Mouse (Mus musculus) spleen, adult 18-20 months (tissue): Measurements from ENCODE around the gene Zmiz1.

Source experiments
- DNase-seq, 2 experiments: peaks; one replicate each; pipeline ENCODE4 v3.0.0; 2022; ENCODE audit warnings: mixed read lengths in 2 of 2

Gene Zmiz1

DNA sequence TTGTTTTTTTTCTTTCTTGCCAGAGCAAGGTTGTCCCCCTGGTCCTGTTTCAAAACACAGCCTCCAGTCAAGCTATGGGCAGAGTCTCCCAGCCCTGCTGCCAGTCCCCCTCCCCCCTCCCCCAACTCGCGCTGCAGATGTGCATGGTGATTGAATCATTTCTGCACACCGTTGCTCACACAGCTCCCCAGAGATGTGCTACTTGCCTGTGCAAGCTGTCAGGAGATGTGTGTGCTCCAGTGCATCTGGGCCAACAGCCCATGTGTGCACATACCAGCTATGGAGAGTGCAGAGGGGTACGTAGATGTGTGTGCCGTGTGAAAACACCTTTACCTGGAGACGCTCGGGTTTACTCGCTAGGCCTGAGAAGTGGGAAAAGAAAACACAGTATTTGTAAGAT is 105.6 kb downstream of the Zmiz1 start:
- DNase-seq = no peak

DNA sequence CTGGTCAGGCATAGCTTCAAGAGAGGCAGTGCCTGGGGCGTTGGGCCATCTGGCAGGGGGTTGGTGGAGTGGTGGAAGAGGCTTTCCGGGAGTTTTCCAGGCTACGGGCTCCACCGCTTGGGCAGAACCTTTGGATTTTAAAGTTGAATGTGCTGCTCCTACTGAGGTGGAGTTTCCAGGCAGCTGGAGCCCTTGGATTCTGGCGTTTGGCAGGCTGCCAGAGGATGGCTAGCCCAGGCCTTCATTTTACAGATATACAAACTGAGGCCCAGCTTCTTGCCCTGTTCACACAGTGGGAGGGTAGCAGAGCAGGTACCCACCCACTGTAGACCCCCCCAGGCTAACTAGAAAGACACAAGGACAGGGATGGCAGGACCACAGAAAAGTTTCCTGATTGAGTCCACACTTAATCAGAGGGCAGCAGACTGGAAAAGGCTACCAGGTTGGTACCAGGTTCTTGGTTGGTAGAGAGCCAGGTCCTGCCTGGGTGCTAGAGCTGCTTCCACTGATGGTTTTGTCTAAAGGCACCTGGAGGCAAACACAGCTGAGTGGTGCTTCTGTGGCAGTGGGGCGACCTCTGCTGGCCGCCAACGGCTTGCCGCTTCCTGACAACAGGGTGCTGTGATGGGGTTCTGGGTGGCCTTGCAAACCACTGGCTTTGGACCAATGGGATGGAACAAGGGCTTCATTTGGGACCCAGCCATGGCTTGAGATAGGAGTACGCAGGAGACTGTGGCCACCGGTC is 106.5 kb downstream of the Zmiz1 start:
- DNase-seq = peak; percentile 74 to 88

- DNase-seq = peak; percentile 59 to 76
Measured at GRCm38 (mm10) chr14:25567245-25567644, 108.3 kb downstream of the Zmiz1 start.

GRCm38 (mm10) chr14:25567837-25568236 is 108.9 kb downstream of the Zmiz1 start:
- DNase-seq = no peak

DNA sequence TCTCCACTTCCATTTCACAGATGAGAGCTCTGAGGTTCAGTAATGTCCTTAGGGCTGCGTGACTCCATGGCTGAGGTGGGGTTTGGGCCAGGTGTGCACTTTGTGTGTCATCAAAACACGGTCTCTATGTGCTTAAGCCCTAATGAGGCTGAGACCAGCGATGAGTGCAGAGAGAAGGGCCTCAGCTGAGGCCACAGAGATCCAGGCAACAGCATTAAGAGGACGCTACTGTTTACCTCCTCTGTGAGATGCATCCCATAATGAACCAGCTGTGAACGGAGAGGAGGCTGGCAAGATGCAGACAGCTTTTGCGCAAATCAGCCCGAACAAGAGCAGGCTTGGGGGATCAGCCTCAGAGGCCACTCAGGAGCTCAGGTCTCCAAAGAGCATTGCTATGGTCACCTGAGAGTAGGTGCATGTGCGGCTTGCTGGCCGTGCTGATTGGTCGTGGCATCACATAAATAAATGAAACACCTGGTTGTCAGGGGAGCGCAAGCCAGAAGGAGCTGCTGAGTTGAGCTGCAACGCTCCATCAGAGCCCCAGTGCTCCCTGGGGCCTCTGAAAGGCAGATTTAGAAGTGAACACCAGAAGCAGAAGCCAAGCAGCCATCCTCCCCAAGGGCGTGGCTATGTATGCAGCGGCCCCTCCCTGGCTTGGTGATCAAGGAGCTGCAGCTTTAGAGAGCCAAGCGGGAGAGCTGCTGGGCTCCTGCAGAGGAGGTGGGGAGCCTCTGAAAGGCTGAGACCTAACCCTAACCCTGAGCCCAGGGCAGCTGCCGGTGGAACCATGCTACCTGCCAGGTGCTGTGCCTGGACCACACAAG is 115.3 kb downstream of the Zmiz1 start:
- no peak for DNase-seq

GRCm38 (mm10) chr14:25576642-25577041 is 117.7 kb downstream of the Zmiz1 start:
- DNase-seq = no peak

DNA sequence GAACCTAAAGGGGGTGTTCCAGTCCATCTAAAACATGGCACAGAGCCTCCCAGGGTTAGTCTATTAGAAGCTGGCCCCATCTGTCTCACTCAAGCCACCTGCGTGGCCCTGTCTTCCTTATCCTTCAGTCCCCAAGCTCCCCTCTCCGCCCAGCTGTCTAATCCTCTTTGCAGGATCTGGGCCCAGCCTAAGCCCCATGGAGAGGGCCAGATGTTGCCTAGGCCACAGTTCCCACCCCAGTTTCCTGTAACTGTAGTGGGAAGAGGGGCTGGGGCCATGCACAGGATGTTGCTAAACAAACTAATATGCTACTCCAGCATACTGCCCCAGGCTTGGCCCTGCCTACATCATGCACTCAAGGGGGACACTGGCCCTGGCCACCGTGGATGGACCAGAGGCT is 118.4 kb downstream of the Zmiz1 start:
- DNase-seq = no peak

DNA sequence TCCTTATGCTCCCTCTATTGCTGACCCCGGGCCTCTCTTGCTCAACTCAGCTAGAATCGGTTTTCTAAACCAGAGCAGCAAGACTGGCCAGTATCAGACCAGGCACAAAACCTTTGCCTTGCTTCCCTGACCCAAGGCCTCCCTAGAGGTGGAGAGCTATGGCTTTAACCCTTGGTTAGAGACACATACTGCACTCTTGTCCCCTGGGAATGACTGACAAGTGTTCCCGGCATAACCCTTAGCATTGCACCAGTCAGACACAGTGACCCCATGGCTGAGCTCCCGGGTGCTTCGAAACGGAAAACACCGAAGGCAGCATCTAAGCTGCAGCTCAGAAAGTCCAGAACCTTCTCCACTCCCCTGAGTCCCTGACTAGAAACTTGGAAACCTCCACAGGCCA is 120.6 kb downstream of the Zmiz1 start:
- DNase-seq = no peak

GRCm38 (mm10) chr14:25580397-25580796 is 121.4 kb downstream of the Zmiz1 start:
- no peak for DNase-seq

- no peak for DNase-seq
Measured at GRCm38 (mm10) chr14:25582603-25583002, 123.6 kb downstream of the Zmiz1 start.

- DNase-seq = no peak
Measured at GRCm38 (mm10) chr14:25583899-25584298, 124.9 kb downstream of the Zmiz1 start.

DNA sequence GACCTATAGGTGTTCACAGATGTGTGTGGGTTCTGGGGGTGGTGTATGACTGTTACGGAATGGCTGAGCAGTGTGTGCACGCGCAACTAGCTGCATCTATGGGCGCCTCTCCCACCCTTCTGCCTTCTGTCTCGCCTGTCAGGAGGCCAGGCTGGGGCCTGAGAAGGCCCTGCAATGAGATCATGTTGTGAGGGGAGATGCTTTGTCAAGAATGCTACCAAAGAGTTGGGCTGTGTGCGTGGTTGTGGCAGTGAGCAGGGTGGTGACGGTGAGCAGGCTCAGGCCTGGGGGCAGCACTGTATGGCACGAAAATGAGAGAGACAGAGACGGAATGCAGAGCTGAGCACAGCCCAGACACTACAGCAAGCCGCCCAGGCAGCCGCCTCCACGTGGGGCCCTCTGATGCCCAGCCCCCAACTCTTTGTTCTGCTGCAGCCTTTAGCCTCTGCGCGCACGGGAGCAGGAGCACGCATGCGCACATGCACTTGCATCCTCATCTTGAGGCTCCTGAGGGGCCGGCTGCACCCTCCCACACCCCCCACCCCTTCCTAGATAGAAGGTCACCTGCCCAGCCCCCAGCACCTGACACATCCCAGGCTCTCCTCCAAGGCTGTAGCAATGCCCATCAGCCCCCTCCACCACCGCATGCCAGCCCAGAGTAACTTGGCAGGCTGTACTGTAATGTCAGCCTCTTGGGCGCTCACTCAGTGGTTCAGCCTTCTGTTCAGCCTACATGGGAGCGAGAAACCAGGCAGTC is 126.7 kb downstream of the Zmiz1 start:
- no peak for DNase-seq

- no peak for DNase-seq
Measured at GRCm38 (mm10) chr14:25586846-25587486, 128.0 kb downstream of the Zmiz1 start.

DNA sequence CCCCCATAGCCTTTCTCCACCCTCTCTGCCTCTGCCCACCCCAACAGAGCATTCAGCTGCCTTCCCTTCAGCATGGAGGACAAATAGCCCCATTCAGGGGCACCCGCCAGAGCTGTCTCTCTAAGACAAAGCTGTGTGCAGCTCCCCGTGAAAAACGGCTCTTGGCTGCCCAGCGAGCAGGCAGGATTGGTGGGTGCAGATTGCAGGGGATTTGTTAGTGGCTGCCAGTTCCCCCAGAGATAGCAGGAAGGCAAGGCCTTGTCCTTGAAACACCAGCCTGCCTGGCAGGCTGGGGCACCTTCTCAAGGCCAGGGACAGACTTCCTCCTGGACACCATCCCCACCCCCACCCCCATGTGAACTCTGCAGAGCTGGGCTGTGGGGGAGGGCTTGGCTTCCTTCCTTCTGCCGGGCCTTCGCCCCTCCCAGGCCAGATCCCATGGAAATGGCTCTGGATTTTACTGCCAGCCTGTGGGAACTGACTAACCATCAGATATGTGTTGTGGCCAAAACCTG is 128.6 kb downstream of the Zmiz1 start:
- DNase-seq = no peak

DNA sequence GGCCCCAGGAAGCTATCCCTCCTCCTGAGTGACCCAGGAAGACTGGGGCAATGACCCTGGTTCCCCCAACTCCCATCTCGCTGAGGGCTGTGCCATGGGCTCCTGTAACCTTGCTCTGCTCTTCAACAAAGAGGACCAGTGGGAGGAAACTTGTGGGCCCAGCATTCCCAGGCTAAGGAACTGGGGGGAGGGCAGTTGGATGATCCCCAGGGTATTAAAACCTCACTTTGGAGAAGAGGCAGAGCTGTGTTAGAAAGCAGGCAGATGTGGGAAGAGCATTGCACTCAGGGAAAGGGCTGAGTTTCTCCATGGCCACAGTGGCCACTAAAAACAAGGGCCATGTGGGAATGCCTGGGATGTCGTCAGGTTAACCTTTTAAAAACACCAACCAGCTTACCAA is 129.2 kb downstream of the Zmiz1 start:
- no peak for DNase-seq

GRCm38 (mm10) chr14:25588946-25589937 is 130.3 kb downstream of the Zmiz1 start:
- DNase-seq = no peak

DNA sequence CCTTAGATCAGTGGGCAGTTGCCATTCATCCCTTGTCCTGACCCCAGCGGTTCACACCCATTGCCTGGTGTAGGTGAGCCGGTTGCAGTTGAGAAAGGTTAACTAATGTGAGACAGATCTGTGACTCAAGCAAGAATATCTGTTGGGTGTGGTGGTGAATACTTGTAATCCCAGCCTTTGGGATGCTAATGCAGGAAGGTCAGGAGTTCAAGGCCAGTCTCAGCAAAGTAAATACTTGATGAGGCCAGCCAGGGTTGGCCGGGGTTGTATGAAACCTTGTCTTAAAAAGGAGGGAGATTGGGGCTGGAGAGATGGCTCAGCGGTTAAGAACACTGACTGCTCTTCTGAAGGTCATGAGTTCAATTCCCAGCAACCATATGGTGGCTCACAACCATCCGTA is 132.0 kb downstream of the Zmiz1 start:
- DNase-seq = no peak

GRCm38 (mm10) chr14:25591426-25591825 is 132.4 kb downstream of the Zmiz1 start:
- DNase-seq = no peak

DNA sequence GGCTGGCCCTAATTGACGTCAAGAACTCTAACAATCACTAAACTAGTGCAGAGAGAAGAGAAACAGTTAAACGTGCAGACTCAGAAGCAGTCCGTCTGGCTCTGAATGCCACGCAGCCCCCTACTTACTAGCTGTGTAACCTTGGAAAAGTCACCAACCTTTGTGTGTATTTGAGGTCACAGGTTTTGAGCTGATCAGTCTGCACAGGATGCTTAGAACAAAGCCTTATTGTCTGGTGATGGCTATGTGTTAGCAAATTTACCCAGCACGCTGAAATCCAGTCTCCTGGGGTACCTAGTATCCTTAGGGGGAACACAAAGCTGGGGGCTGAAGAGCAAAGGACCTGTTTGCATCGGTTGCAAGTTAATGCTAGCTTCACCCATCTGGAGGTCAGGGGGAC is 133.5 kb downstream of the Zmiz1 start:
- no peak for DNase-seq

DNA sequence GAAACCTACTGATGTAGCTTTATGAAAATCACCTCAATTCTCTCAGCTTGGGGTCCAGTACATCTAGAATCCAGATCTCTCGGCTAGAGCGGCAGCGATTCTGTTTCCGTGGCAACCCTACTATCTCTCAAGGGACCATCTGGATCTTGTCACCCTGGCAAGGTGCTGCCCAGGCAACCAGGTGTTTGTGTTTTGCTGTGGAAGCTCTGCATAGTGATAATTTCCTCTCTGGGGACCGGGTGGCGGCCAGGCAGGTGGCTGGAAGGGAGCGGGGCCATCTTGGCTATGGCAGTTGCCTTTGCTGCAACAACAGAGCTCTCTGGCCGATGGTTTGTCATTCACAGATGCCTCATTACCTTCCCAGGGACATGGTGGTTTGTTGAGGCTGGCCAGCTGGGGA is 134.9 kb downstream of the Zmiz1 start:
- DNase-seq = no peak

GRCm38 (mm10) chr14:25594611-25595010 is 135.6 kb downstream of the Zmiz1 start:
- DNase-seq = no peak
